Mouse (Mus musculus) embryonic facial prominence, embryonic 13.5 days (tissue): ENCODE measurements around the gene Trak2. TPM values are rescaled to one million over a fixed set of nuclear protein-coding genes. Genes with fewer than 3 reads are reported as not detected.
A peak's percentile ranks its signal among the peaks of the same experiment; 100 is the strongest.
"Not testable (repeated sequence)": the region's sequence is repeated elsewhere in the genome, so short reads cannot be mapped to it uniquely, and the experiment has no call there.

ENCODE experiments used
- ATAC-seq: fragments of 200-750 bp; cut with Nextera tagmentation; 2 replicates; pipeline ENCODE4 v1.8.0; 2017; ENCODE audit warnings: low read depth; ENCODE audit not compliant: insufficient number of reproducible peaks, insufficient read depth, low FRiP score, low TSS enrichment
- H3K27ac ChIP-seq: fragments of 300-500 bp; sonication (generic); 2 replicates; pipeline ENCODE4 v1.5.1; 2015; ENCODE audit warnings: moderate library complexity, mild to moderate bottlenecking, inconsistent platforms
- H3K27me3 ChIP-seq: fragments of 300-500 bp; sonication (generic); 2 replicates; pipeline ENCODE4 v1.6.1; 2015; ENCODE audit warnings: mild to moderate bottlenecking, inconsistent platforms
- H3K36me3 ChIP-seq: fragments of 300-500 bp; sonication (generic); 2 replicates; pipeline ENCODE4 v1.6.1; 2015; ENCODE audit warnings: mild to moderate bottlenecking, inconsistent platforms
- H3K4me1 ChIP-seq: fragments of 300-500 bp; sonication (generic); 2 replicates; pipeline ENCODE4 v1.6.1; 2015; ENCODE audit warnings: inconsistent platforms
- H3K4me2 ChIP-seq: fragments of 300-500 bp; sonication (generic); 2 replicates; pipeline ENCODE4 v1.6.1; 2015; ENCODE audit warnings: moderate library complexity, mild to moderate bottlenecking, inconsistent platforms
- H3K4me3 ChIP-seq: fragments of 300-500 bp; sonication (generic); 2 replicates; pipeline ENCODE4 v1.5.1; 2015; ENCODE audit warnings: mild to moderate bottlenecking, inconsistent platforms
- H3K9ac ChIP-seq: fragments of 300-500 bp; sonication (generic); 2 replicates; pipeline ENCODE4 v1.6.1; 2015; ENCODE audit warnings: mild to moderate bottlenecking, inconsistent platforms
- H3K9me3 ChIP-seq: fragments of 300-500 bp; sonication (generic); 2 replicates; pipeline ENCODE4 v1.6.1; 2016; ENCODE audit warnings: inconsistent platforms
- WGBS: fragments of 180-500 bp; shearing (Covaris S2); methylation state at CpG from one replicate; pipeline ENCODE4 v1.1.7; 2015; ENCODE audit warnings: mixed read lengths; 5-methylcytosine and 5-hydroxymethylcytosine counted together
- polyA plus RNA-seq: library from polyadenylated mRNA; unstranded; fragments of >200 nt; fragmentation: Nextera tagmentation; extraction: Ambion mirVana; gene quantifications from 2 replicates; pipeline ENCODE4 v1.2.1, GENCODE M21; 2015

The Trak2 gene
- polyA plus RNA-seq, 1 experiment from 2014 or later: 11.3 TPM

DNA sequence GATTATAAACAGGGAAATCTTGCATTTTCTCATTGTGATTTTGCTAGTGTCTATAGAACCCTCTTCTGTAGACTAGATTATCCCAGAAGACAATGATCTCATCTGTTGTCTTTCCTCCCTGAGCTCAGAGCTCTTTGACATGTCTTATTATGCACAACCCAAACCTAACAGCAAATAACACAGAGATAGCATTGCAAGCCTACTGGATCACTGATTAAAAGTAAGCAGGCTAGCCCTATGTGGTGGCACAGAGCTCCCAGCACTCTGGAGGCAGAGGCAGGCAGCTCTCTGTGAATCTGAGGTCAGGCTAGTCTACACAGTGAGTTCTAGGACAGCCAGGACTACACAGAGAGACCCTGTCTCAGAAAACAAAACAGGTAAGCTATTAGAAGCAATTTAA lies 10.4 kb downstream of the Trak2 start:
- ATAC-seq: no peak
- Histone ChIP-seq H3K27me3 (no peaks in the 10 kb centered on the region), H3K9ac (no peak overlapping the region), H3K9me3 (no peaks in the 10 kb centered on the region), H3K4me2 (no peak overlapping the region), H3K36me3 (no peaks in the 10 kb centered on the region; the same call in 1 of the 2 replicates), H3K4me1 (peaks cover 16% of the 10 kb centered on the region; the same call in 1 of the 2 replicates), H3K4me3 (no peak overlapping the region), H3K27ac (no peak overlapping the region)

DNA sequence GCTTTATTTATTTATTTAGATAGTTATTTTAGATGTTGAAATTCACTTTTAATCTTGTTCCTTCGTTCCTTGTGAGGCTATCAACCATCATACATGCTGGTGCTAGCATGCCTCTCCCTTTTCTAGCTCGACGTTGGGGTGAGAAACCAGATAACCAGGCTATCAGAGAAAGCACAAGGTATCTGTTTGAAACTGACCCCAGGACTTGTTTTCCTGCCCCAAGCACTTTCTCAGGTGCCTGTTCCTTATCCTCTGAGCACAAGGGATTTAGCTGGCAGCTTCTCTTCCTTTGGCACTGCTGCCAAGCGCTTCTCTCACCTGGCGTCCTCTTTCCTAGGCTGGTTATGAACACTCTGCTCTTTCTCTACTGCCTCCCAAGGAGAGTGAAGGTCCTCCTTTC lies 10.8 kb downstream of the Trak2 start:
- no peak overlapping the region for H3K9ac ChIP-seq
- H3K27ac ChIP-seq: no peak overlapping the region
- H3K4me2 ChIP-seq: no peak overlapping the region
- 77% methylated on average over 5 of the region's 5 CpGs for WGBS
- no peak for ATAC-seq
- no peaks in the 10 kb centered on the region for H3K9me3 ChIP-seq
- no peaks in the 10 kb centered on the region for H3K27me3 ChIP-seq
- no peaks in the 10 kb centered on the region; the same call in 1 of the 2 replicates for H3K36me3 ChIP-seq
- peaks cover 16% of the 10 kb centered on the region; the same call in 1 of the 2 replicates for H3K4me1 ChIP-seq
- H3K4me3 ChIP-seq: no peak overlapping the region

DNA sequence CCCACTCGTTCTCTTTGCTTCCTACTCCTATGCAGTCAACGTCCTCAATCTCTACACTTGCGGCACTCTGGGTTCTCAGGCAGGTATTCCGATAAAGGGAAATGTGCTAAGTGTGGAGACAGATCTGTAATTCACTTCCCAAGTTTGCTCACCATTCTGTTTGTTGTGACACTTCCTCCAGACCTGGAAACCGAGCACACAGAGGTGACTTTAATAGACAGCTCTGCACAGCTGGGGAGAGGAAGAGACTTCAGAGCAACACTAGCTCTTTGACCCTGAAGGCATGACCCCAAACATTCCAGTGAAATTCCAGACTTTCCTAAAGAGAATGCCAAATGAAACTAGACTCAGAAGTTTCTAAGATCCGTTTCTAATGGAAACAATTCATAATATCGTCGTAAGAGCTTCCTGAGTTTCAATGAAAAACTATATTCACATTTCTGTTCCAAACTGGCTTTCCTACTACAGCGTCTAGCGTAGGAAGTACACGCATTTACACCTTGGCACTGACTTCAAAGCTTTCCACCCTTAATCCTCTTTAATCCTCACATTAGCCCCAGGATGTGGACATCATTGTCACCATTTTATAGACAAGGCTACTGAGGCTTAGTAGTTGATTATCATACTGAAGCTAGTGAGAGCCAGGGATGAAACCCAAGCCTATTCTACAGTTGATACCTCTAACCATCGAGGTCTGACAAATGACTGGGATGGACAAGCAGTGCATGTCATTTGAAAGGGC lies 11.9 kb downstream of the Trak2 start:
- no peaks in the 10 kb centered on the region; the same call in 1 of the 2 replicates for H3K36me3 ChIP-seq
- H3K4me1 ChIP-seq: peaks cover 22% of the 10 kb centered on the region
- H3K9me3 ChIP-seq: no peaks in the 10 kb centered on the region
- no peak overlapping the region for H3K4me3 ChIP-seq
- no peak overlapping the region for H3K9ac ChIP-seq
- no peak for ATAC-seq
- WGBS: 16% methylated on average over 12 of the region's 12 CpGs
- H3K4me2 ChIP-seq: no peak overlapping the region
- no peaks in the 10 kb centered on the region for H3K27me3 ChIP-seq
- H3K27ac ChIP-seq: no peak overlapping the region

DNA sequence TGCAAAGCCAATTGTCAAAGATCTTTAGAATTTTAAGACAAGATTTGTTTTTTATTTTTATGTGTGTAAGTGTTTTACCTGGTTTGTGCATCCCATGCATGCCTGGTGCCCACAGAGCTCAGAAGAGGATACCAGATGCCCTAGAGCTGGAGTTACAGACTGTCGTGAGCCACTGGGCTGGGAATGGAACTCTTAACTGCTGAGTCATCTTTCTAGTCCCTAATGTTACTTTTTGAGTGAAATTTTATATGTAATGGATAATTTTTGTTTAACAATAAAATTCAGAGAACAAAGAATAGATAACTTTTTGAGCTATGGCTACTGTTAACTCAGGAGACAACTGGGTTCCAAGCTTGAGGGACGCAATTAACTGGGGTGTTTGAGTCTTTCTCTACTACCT lies 13.5 kb downstream of the Trak2 start:
- no peaks in the 10 kb centered on the region; the same call in 1 of the 2 replicates for H3K36me3 ChIP-seq
- H3K9ac ChIP-seq: no peak overlapping the region
- no peaks in the 10 kb centered on the region for H3K27me3 ChIP-seq
- peaks cover 25% of the 10 kb centered on the region for H3K4me1 ChIP-seq
- H3K27ac ChIP-seq: no peak overlapping the region
- 63% methylated on average over 2 of the region's 2 CpGs for WGBS
- no peak overlapping the region for H3K4me3 ChIP-seq
- no peak for ATAC-seq
- no peak overlapping the region for H3K4me2 ChIP-seq
- no peaks in the 10 kb centered on the region for H3K9me3 ChIP-seq

DNA sequence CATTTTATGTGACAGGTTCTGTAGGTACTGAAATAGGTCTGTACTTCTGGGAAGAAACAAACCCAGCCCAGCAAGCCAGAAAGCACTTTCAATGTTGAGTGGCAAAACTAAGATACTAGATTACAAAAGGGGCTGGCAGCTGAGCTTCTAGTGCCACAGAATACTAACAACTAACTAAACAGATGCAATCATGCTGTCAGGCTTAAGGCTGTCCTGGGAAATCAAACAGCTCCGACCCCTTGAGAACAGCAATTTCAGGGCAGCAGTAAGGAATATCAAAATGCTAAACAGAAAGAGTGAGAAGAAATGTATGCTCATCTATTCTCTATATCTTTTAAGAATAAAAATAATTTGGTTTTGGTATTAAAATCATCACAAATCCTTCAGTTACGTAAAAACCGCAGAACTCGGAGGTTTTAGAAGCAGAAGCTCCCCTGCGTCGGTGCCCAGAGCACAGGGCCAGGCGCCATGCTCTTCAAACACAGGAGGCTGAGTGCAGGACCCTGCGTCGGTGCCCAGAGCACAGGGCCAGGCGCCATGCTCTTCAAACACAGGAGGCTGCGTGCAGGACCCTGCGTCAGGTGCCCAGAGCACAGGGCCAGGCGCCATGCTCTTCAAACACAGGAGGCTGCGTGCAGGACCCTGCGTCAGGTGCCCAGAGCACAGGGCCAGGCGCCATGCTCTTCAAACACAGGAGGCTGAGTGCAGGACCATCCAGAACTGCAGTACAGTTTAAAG lies 14.3 kb downstream of the Trak2 start:
- H3K9ac ChIP-seq, H3K27me3 ChIP-seq, H3K4me2 ChIP-seq, H3K4me3 ChIP-seq, ATAC-seq, H3K9me3 ChIP-seq, H3K36me3 ChIP-seq, H3K27ac ChIP-seq: not testable (repeated sequence)
- WGBS: 77% methylated on average over 16 of the region's 16 CpGs
- peaks cover 31% of the 10 kb centered on the region for H3K4me1 ChIP-seq

DNA sequence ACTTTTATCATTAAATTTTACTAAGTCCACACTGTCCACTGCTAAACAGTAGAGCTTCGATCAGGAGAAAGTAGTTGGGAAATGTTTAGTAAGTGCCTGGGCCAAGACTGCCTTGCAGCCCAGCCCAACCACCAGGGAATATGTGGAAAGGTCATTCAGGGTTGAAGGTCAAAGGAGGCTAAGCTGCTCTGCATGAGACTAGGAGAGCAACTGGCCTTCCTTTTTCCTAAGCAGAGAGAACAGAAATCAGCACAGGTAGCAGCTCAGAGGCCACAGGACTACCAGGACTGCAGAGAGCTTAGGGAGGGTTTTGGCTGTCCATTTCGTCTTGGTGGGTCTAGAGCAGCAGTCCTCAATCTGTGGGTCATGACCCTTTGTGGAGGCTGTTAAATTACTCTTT lies 15.3 kb downstream of the Trak2 start:
- Histone ChIP-seq H3K36me3 (no peaks in the 10 kb centered on the region; the same call in 1 of the 2 replicates), H3K27me3 (no peaks in the 10 kb centered on the region), H3K9ac (no peak overlapping the region), H3K27ac (no peak overlapping the region), H3K4me1 (peaks cover 41% of the 10 kb centered on the region), H3K9me3 (no peaks in the 10 kb centered on the region), H3K4me2 (no peak overlapping the region), H3K4me3 (no peak overlapping the region)
- 26% methylated on average over 2 of the region's 2 CpGs for WGBS
- ATAC-seq: no peak

DNA sequence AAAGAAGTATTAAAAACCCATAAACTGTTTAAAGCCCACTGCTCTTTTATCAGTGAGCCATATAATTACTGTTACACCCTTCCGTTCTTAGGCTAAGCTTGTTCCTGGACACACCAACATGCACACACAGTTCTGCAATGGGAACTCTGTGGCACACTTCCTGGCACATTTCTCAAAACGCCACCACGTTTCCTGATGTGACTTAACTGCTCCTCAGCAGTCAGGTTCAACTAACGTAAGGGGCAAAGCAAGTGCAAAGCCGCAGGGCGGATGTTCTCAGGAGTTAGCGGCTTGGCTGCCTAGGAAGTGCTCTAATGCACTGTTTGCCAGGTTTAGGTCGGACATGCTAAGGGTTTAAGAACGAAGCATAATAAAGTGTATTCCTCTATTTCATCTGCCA lies 17.0 kb downstream of the Trak2 start:
- Histone ChIP-seq H3K27ac (no peak overlapping the region), H3K27me3 (no peaks in the 10 kb centered on the region), H3K9ac (no peak overlapping the region), H3K36me3 (no peaks in the 10 kb centered on the region; the same call in 1 of the 2 replicates), H3K4me1 (peaks cover 48% of the 10 kb centered on the region), H3K4me2 (no peak overlapping the region), H3K4me3 (no peak overlapping the region), H3K9me3 (no peaks in the 10 kb centered on the region)
- WGBS: 74% methylated on average over 9 of the region's 9 CpGs
- ATAC-seq: no peak

DNA sequence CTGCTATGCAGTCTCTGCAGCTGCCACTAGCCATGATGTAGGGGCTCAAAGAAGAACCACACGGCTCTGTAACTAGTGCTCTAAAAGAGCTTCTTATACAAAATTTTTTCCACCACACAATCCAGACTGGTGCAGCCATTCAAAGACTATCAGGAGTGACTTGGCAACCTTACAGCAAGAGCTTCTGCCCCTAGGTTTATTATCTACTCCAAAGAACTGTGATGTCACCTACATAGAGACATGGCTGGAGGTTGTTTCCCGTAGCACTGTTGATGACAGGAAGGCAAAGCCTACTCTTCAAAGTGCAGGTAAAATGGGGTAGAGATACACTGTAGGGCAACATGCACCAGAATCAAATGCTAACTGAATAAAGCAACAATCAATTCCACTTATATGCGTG lies 17.5 kb downstream of the Trak2 start:
- H3K9me3 ChIP-seq: no peaks in the 10 kb centered on the region
- no peak overlapping the region for H3K4me3 ChIP-seq
- H3K4me1 ChIP-seq: peaks cover 48% of the 10 kb centered on the region
- H3K36me3 ChIP-seq: no peaks in the 10 kb centered on the region; the same call in 1 of the 2 replicates
- no peak overlapping the region for H3K9ac ChIP-seq
- 75% methylated on average over 3 of the region's 3 CpGs for WGBS
- no peak for ATAC-seq
- no peak overlapping the region for H3K27ac ChIP-seq
- H3K4me2 ChIP-seq: no peak overlapping the region
- H3K27me3 ChIP-seq: no peaks in the 10 kb centered on the region

DNA sequence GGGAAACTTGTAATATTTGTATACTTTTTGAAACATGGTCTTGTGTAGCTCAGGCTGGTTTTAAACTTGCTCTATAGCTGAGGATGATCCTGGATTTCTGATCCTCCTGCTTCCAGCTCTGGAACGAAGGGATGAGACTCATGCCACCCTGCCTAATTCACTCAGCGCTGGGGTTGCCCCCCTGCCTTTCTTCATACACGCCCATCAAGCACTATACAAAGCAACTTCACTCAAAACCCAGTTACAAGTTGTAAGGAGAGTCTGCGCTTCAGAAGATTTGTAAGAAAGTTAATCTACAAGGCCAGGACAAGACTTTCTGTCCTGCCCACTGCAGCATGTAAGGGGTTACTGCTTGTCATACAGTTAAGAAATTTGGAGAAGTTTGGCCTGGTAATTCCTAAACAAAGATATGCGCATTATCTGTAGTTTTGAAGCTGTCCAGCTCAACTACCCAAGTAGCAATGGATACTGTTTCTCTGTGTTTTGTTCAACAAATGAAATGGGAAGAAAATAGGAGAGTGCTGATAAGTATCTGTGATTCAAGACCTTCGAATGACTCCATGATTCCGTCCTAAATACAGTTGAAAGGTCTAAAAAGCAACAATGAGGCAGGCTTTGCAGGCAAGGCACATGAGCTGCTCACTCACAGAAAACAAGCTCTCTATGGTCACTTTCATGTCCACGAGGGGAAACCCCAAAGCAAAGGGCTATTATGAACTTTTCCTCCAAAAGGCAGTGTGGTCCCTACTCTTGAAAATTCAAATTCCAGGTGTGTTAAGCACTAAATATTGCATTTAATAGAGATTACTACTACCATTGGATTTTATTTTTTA lies 18.4 kb downstream of the Trak2 start:
- WGBS: 78% methylated on average over 8 of the region's 8 CpGs
- H3K4me3 ChIP-seq: no peak overlapping the region
- H3K9ac ChIP-seq: no peak overlapping the region
- H3K4me2 ChIP-seq: no peak overlapping the region
- no peak for ATAC-seq
- H3K9me3 ChIP-seq: no peaks in the 10 kb centered on the region
- H3K27ac ChIP-seq: no peak overlapping the region
- no peaks in the 10 kb centered on the region for H3K27me3 ChIP-seq
- H3K4me1 ChIP-seq: peaks cover 53% of the 10 kb centered on the region
- no peaks in the 10 kb centered on the region; the same call in 1 of the 2 replicates for H3K36me3 ChIP-seq

DNA sequence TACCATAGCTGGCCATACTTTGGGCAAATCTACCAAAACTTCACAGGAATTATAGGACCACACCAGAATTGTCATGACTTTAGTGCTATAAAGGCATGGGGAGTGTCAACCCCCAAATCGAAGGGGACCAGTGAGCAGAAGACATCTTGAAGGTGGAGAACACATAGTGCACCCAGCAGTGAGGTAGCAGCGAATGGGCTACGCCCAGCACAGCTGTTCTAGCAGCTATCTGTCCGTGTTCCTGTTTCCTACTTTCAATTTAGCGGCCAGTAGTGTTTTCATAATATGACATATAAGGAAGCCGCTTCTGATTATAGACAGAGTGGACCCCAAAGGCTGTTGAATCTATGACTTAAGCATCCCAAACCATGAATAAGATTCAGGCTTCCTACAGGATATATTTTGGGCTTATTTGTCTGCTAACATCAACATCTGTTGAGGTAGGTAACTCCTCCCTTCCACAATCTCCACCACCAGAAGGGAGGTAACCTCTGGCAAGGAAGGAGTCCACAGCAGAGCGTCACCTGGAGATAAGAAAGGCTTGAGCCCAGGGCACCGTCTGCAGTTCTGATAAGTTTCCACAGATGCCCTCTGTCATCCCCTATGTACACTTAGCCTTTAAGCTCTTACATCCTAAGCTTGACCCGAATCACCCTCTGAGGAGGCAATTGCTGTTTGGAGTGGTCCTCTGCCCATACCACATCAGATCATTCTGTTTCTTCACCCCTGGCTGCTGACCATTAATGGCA lies 19.4 kb downstream of the Trak2 start:
- no peaks in the 10 kb centered on the region for H3K27me3 ChIP-seq
- H3K4me3 ChIP-seq: no peak overlapping the region
- WGBS: 90% methylated on average over 9 of the region's 9 CpGs
- H3K36me3 ChIP-seq: no peaks in the 10 kb centered on the region; the same call in 1 of the 2 replicates
- no peak overlapping the region for H3K9ac ChIP-seq
- no peak for ATAC-seq
- no peaks in the 10 kb centered on the region for H3K9me3 ChIP-seq
- H3K27ac ChIP-seq: no peak overlapping the region
- no peak overlapping the region for H3K4me2 ChIP-seq
- H3K4me1 ChIP-seq: peaks cover 53% of the 10 kb centered on the region

DNA sequence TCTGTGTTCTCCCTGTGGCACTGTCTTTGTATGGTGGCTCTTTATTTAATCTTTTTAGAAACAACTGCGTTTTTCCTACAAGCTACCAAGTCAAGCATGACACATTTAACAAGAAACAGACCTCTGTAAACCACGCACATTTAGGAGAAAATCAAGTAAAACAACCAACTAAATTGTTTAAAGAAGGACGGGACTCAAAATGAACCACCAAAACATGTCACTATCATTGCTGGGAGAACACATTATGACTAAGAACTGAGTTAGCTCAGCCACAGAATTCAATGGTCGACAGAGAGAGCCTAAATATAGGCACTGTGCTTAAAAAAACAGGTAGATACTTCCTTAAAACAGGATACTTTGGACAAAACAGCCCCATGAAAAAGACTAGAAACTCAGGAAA lies 20.2 kb downstream of the Trak2 start:
- H3K9ac ChIP-seq: no peak overlapping the region
- peaks cover 51% of the 10 kb centered on the region for H3K4me1 ChIP-seq
- 18% methylated on average over 4 of the region's 4 CpGs for WGBS
- no peaks in the 10 kb centered on the region for H3K27me3 ChIP-seq
- no peaks in the 10 kb centered on the region for H3K9me3 ChIP-seq
- 0 out of 2 replicates have a peak, but pooled peaks have one; percentile 37 for ATAC-seq
- H3K4me2 ChIP-seq: peak overlapping the region; percentile 42
- peak overlapping the region; percentile 73 for H3K27ac ChIP-seq
- no peaks in the 10 kb centered on the region; the same call in 1 of the 2 replicates for H3K36me3 ChIP-seq
- H3K4me3 ChIP-seq: no peak overlapping the region
